Mouse (Mus musculus): ENCODE data around the gene Gm13420. TPM values are rescaled to one million over a fixed set of nuclear protein-coding genes. Genes with fewer than 3 reads are reported as not detected.

Gene Gm13420
- total and polyA plus RNA-seq, 3 experiments: not detected

DNA sequence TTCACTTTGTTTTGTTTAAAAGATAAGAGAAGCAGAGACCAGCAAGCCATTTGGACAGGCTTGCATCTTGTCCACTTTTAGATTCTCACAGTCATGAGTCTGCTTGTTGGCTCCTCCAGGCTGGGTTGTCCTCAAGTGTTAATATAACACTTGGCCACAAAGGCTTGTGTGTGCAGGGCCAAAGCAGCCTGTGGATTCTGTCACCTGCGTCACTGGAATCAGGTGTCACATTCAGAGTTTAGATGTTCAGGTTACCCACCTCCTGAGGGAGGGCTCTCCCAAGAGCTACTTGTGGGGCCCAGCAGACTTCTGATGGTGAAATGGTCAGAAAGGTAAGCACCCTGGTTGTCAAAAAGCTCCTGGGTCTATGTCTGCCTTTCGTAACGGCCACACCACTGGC, 28.4 kb downstream of the Gm13420 start:
- Histone ChIP-seq H3K9me3 (replicated peaks; ENCODE audit: low read length) (no peaks in the 10 kb centered on the region), H3K4me2 (ENCODE audit: insufficient read depth, low read depth, poor library complexity, severe bottlenecking) (no peak overlapping the region), H3K4me3 (replicated peaks in 1 of 3; ENCODE audit: low read depth in 2 of 3, low read length in 2 of 3, poor library complexity in 1 of 3) (no peak overlapping the region), H3K4me1 (ENCODE audit: control insufficient read depth in 1 of 2, insufficient read depth in 2 of 2) (peaks cover 0 to 43% of the 10 kb centered on the region in 2 experiments; a peak in 2 of 4 replicates), H3K9ac (ENCODE audit: insufficient read depth, low read depth) (no peak overlapping the region), H3K27me3 (replicated peaks) (no peaks in the 10 kb centered on the region), H3K79me2 (replicated peaks; ENCODE audit: control insufficient read depth, extremely low read depth, insufficient read depth, poor library complexity, severe bottlenecking) (no peaks in the 10 kb centered on the region), H3K36me3 (replicated peaks in 1 of 2; ENCODE audit: control insufficient read depth in 1 of 2, insufficient read depth in 1 of 2, low read length in 1 of 2) (peaks cover 97 to 100% of the 10 kb centered on the region in 2 experiments), H3K27ac (ENCODE audit: insufficient read depth, low read depth) (no peak overlapping the region)
- TF ChIP-seq PAX5 (IDR thresholded peaks at IDR 0.05; ENCODE audit: low read length) (no peak), ZKSCAN1 (IDR thresholded peaks at IDR 0.05; ENCODE audit: borderline replicate concordance, low read depth, low read length) (no peak), SMC3 (IDR thresholded peaks at IDR 0.05; ENCODE audit: low read depth, low read length) (no peak), KAT2A (IDR thresholded peaks at IDR 0.05; ENCODE audit: insufficient replicate concordance, low read length) (no peak), JUN (IDR thresholded peaks at IDR 0.05; ENCODE audit: insufficient read depth, low read depth, low read length) (no peak), SIN3A (IDR thresholded peaks at IDR 0.05; ENCODE audit: low read length) (no peak), ZNF384 (IDR thresholded peaks at IDR 0.05; ENCODE audit: low read depth, low read length) (no peak), E2F4 (IDR thresholded peaks at IDR 0.05; ENCODE audit: insufficient replicate concordance, low read depth, low read length) (no peak), HCFC1 (IDR thresholded peaks at IDR 0.05; ENCODE audit: low read depth, low read length) (no peak), ZC3H11A (IDR thresholded peaks at IDR 0.05; ENCODE audit: low read depth, low read length) (no peak), UBTF (IDR thresholded peaks at IDR 0.05; ENCODE audit: low read depth, low read length) (no peak), CHD1 (IDR thresholded peaks at IDR 0.05; ENCODE audit: low read depth, low read length) (no peak), TBP (conservative IDR thresholded peaks at IDR 0.05; ENCODE audit: low read depth, low read length) (no peak), MAFK (IDR thresholded peaks at IDR 0.05; ENCODE audit: insufficient replicate concordance, low read length) (no peak), MAZ (IDR thresholded peaks at IDR 0.05; ENCODE audit: low read depth, low read length) (no peak), MXI1 (IDR thresholded peaks at IDR 0.05; ENCODE audit: low read depth, low read length) (no peak), NRF1 (IDR thresholded peaks at IDR 0.05; ENCODE audit: low read depth, low read length) (no peak), RAD21 (IDR thresholded peaks at IDR 0.05; ENCODE audit: low read depth, low read length) (no peak), RCOR1 (conservative IDR thresholded peaks at IDR 0.05; ENCODE audit: low read depth, low read length) (no peak), MYC (IDR thresholded peaks at IDR 0.05; ENCODE audit: low read depth, low read length) (no peak)
- no peak for DNase-seq (ENCODE audit: extremely low read depth)
- in situ Hi-C loops (cut with MboI; ENCODE audit: low pct_ligation_motif_present, low pct_unique_long_range_greater_than_20kb, low sequenced_read_pairs): no loop called here
- dilution Hi-C loops (cut with MboI; ENCODE audit: extremely low pct_ligation_motif_present, extremely low pct_unique_long_range_greater_than_20kb, low sequenced_read_pairs): no loop called here

- no peaks in the 10 kb centered on the region for H3K27me3 ChIP-seq (replicated peaks)
- TF ChIP-seq ZC3H11A (IDR thresholded peaks at IDR 0.05; ENCODE audit: low read depth, low read length) (no peak), NELFE (IDR thresholded peaks at IDR 0.05; ENCODE audit: low read depth, low read length) (no peak), POLR2A (IDR thresholded peaks at IDR 0.05; ENCODE audit: low read depth, low read length) (peak; percentile 23; the same call in 1 of the 2 replicates)
- no peak overlapping the region for H3K27ac ChIP-seq (ENCODE audit: insufficient read depth, low read depth)
- H3K79me2 ChIP-seq (replicated peaks; ENCODE audit: control insufficient read depth, extremely low read depth, insufficient read depth, poor library complexity, severe bottlenecking): 0 out of 2 replicates have a peak, but pooled peaks cover 4% of the 10 kb centered on the region
- dilution Hi-C loops (cut with MboI; ENCODE audit: extremely low pct_ligation_motif_present, extremely low pct_unique_long_range_greater_than_20kb, low sequenced_read_pairs): no loop called here
- no peak for DNase-seq (ENCODE audit: extremely low read depth)
- no peak overlapping the region for H3K4me2 ChIP-seq (ENCODE audit: insufficient read depth, low read depth, poor library complexity, severe bottlenecking)
- no peak overlapping the region for H3K4me3 ChIP-seq (replicated peaks in 1 of 3; ENCODE audit: low read depth in 2 of 3, low read length in 2 of 3, poor library complexity in 1 of 3)
- peaks cover 96 to 99% of the 10 kb centered on the region in 2 experiments for H3K36me3 ChIP-seq (replicated peaks in 1 of 2; ENCODE audit: control insufficient read depth in 1 of 2, insufficient read depth in 1 of 2, low read length in 1 of 2)
- no peak overlapping the region for H3K9ac ChIP-seq (ENCODE audit: insufficient read depth, low read depth)
- in situ Hi-C loops (cut with MboI; ENCODE audit: low pct_ligation_motif_present, low pct_unique_long_range_greater_than_20kb, low sequenced_read_pairs): no loop called here
- peaks cover 0 to 65% of the 10 kb centered on the region in 2 experiments; a peak in 3 of 4 replicates for H3K4me1 ChIP-seq (ENCODE audit: control insufficient read depth in 1 of 2, insufficient read depth in 2 of 2)
- H3K9me3 ChIP-seq (replicated peaks; ENCODE audit: low read length): no peaks in the 10 kb centered on the region
These were observed 32.9 kb downstream of the Gm13420 start for GRCm38 (mm10) chr2:29718581-29718980.
